Mouse (Mus musculus): ENCODE measurements around the gene Nrxn3. TPM values are rescaled to one million over a fixed set of nuclear protein-coding genes. Genes with fewer than 3 reads are reported as not detected.

The Nrxn3 gene
- polyA plus RNA-seq, 1 experiment, result 3.0 TPM

DNA sequence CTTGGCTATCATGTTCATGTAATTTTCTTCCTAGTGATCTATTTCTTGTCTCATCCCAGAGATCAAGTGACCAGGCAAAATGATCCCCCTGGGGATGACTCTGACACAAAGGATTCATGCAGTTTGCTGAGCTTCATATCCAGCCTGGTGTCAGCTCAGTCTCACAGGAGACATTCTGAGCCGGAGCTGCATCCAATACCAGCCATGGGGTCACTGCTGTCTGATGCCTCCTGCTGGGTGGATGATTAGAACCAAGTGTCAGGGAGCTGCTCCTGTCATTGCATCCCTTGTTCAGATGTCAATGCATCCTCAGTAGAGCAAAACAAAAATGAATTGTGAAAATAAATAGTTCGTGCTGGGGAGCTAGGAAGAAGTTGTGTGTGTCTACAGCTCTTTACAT, 1174.2 kb downstream of the Nrxn3 start:
- no peaks in the 10 kb centered on the region for H3K79me2 ChIP-seq (ENCODE audit: control insufficient read depth, insufficient read depth)
- no peak overlapping the region for H3K4me2 ChIP-seq (ENCODE audit: low read depth)
- no peaks in the 10 kb centered on the region for H3K36me3 ChIP-seq (ENCODE audit: control insufficient read depth, insufficient read depth)
- TF ChIP-seq POLR2A (IDR thresholded peaks at IDR 0.05; ENCODE audit: insufficient read length, low read depth), result no peak
- no peak for TF ChIP-seq E2F4 (IDR thresholded peaks at IDR 0.05; ENCODE audit: insufficient read depth)
- no peaks in the 10 kb centered on the region for H3K27me3 ChIP-seq (ENCODE audit: control insufficient read depth, insufficient read depth, insufficient read length)
- no peak overlapping the region for H3ac ChIP-seq (ENCODE audit: control insufficient read depth, insufficient read length)
- no peak overlapping the region for H3K4me3 ChIP-seq

DNA sequence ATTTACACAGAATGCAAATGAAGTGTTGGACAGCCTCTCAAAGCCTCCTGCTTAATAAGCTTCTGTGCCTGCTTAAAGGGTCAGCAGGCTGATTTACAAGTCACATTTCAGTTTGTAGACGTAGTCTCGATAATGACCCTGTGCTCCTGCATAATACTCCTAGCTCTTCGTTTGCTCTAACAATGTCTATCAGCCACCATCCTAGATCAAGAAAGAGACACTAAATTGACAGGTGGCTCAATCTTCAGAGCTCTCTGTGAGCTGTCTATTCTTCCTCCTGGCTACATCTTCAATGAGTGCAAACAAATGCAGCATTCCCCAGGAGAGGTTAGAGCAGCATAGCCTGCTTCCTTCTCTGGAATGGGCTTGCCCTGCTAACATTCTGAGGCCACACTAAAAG, 1186.9 kb downstream of the Nrxn3 start:
- TF ChIP-seq E2F4 (IDR thresholded peaks at IDR 0.05; ENCODE audit: insufficient read depth) (no peak), TCF12 (IDR thresholded peaks at IDR 0.05; ENCODE audit: insufficient read depth, poor library complexity, severe bottlenecking) (no peak), MAX (IDR thresholded peaks at IDR 0.05; ENCODE audit: low read depth) (no peak), REST (IDR thresholded peaks at IDR 0.05; ENCODE audit: insufficient read depth, insufficient read length) (no peak), MYOD1 (IDR thresholded peaks at IDR 0.05; ENCODE audit: control insufficient read depth in 1 of 3, insufficient read length in 2 of 3, low read depth in 2 of 3) (no peak)
- Histone ChIP-seq H3K27me3 (ENCODE audit: control insufficient read depth, insufficient read depth, insufficient read length) (no peaks in the 10 kb centered on the region), H3ac (ENCODE audit: control insufficient read depth, insufficient read length) (no peak overlapping the region), H3K4me2 (ENCODE audit: low read depth) (no peak overlapping the region), H3K4me3 (no peak overlapping the region), H3K79me2 (ENCODE audit: control insufficient read depth, insufficient read depth) (no peaks in the 10 kb centered on the region), H3K36me3 (ENCODE audit: control insufficient read depth, insufficient read depth) (no peaks in the 10 kb centered on the region)

- Histone ChIP-seq H3K4me3 (no peak overlapping the region), H3K27me3 (ENCODE audit: control insufficient read depth, insufficient read depth, insufficient read length) (no peaks in the 10 kb centered on the region), H3K4me2 (ENCODE audit: low read depth) (no peak overlapping the region), H3ac (ENCODE audit: control insufficient read depth, insufficient read length) (no peak overlapping the region), H3K36me3 (ENCODE audit: control insufficient read depth, insufficient read depth) (no peaks in the 10 kb centered on the region), H3K79me2 (ENCODE audit: control insufficient read depth, insufficient read depth) (no peaks in the 10 kb centered on the region)
- TF ChIP-seq TCF12 (IDR thresholded peaks at IDR 0.05; ENCODE audit: insufficient read depth, poor library complexity, severe bottlenecking) (no peak), SRF (IDR thresholded peaks at IDR 0.05; ENCODE audit: control insufficient read depth, insufficient read length, low read depth) (no peak), TCF3 (IDR thresholded peaks at IDR 0.05; ENCODE audit: insufficient read length, low read depth) (no peak), POLR2A (IDR thresholded peaks at IDR 0.05; ENCODE audit: insufficient read length, low read depth) (no peak), USF1 (IDR thresholded peaks at IDR 0.05; ENCODE audit: low read depth) (no peak), REST (IDR thresholded peaks at IDR 0.05; ENCODE audit: insufficient read depth, insufficient read length) (no peak), CEBPB (IDR thresholded peaks at IDR 0.05; ENCODE audit: insufficient read depth, poor library complexity, severe bottlenecking) (no peak), POLR2AphosphoS2 (IDR thresholded peaks at IDR 0.05; ENCODE audit: insufficient read length, low read depth) (no peak), MYOD1 (IDR thresholded peaks at IDR 0.05; ENCODE audit: control insufficient read depth in 1 of 3, insufficient read length in 2 of 3, low read depth in 2 of 3) (no peak), E2F4 (IDR thresholded peaks at IDR 0.05; ENCODE audit: insufficient read depth) (no peak), MYOG (IDR thresholded peaks at IDR 0.05; ENCODE audit: control insufficient read depth in 1 of 3, insufficient read depth in 1 of 3, insufficient read length in 2 of 3, low read depth in 2 of 3) (no peak), MAX (IDR thresholded peaks at IDR 0.05; ENCODE audit: low read depth) (no peak)
Measured at GRCm38 (mm10) chr12:89918138-89918829, 1195.6 kb downstream of the Nrxn3 start.

DNA sequence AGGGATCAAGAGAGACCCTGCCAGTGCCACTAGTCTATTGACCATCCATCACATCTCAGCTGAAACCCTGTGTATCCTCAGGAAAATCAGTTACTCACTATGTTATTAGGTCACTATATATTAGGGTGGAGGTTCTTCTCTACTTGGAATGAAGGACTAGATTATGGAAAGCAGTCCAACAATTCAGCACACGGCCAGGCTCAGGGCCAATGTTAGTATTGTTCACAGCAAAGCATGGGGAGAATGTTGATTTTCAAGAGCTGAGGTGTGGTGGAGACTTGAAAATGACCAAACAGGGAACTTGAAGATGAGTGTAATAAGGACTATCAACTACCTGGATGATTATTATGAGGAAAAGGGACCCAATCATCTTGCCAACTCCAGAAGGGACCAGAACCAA, 1209.7 kb downstream of the Nrxn3 start:
- no peak overlapping the region for H3K4me2 ChIP-seq (ENCODE audit: low read depth)
- no peaks in the 10 kb centered on the region for H3K36me3 ChIP-seq (ENCODE audit: control insufficient read depth, insufficient read depth)
- H3K79me2 ChIP-seq (ENCODE audit: control insufficient read depth, insufficient read depth), result no peaks in the 10 kb centered on the region
- no peak overlapping the region for H3ac ChIP-seq (ENCODE audit: control insufficient read depth, insufficient read length)
- TF ChIP-seq MYOG (IDR thresholded peaks at IDR 0.05; ENCODE audit: control insufficient read depth in 1 of 3, insufficient read depth in 1 of 3, insufficient read length in 2 of 3, low read depth in 2 of 3), result no peak
- no peak for TF ChIP-seq CEBPB (IDR thresholded peaks at IDR 0.05; ENCODE audit: insufficient read depth, poor library complexity, severe bottlenecking)
- no peak for TF ChIP-seq TCF3 (IDR thresholded peaks at IDR 0.05; ENCODE audit: insufficient read length, low read depth)
- TF ChIP-seq SRF (IDR thresholded peaks at IDR 0.05; ENCODE audit: control insufficient read depth, insufficient read length, low read depth), result no peak
- TF ChIP-seq USF1 (IDR thresholded peaks at IDR 0.05; ENCODE audit: low read depth), result no peak
- TF ChIP-seq MAX (IDR thresholded peaks at IDR 0.05; ENCODE audit: low read depth), result no peak
- TF ChIP-seq MYOD1 (IDR thresholded peaks at IDR 0.05; ENCODE audit: control insufficient read depth in 1 of 3, insufficient read length in 2 of 3, low read depth in 2 of 3), result no peak
- no peak for TF ChIP-seq REST (IDR thresholded peaks at IDR 0.05; ENCODE audit: insufficient read depth, insufficient read length)
- no peak for TF ChIP-seq POLR2AphosphoS2 (IDR thresholded peaks at IDR 0.05; ENCODE audit: insufficient read length, low read depth)
- no peak for TF ChIP-seq TCF12 (IDR thresholded peaks at IDR 0.05; ENCODE audit: insufficient read depth, poor library complexity, severe bottlenecking)
- TF ChIP-seq POLR2A (IDR thresholded peaks at IDR 0.05; ENCODE audit: insufficient read length, low read depth), result no peak
- TF ChIP-seq E2F4 (IDR thresholded peaks at IDR 0.05; ENCODE audit: insufficient read depth), result no peak
- H3K4me3 ChIP-seq, result no peak overlapping the region
- no peaks in the 10 kb centered on the region for H3K27me3 ChIP-seq (ENCODE audit: control insufficient read depth, insufficient read depth, insufficient read length)

DNA sequence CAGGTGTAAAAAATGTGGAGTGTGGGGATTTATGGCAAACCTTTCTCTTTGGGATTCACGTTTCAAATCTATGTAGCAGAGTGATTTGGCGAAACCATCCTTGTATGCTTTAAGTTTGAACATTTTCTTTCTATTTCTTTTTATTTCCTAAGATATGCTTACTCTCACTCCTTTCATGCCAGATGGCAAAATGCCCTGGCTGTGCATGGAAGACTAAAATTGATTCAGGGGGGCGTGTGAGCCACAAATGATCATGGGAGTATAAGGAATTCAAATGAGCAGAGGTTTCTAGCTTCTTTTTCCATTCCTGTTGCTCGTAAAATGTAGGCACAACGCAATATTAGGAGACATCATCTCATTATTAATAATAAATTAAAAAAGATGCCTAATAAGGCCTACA, 1211.0 kb downstream of the Nrxn3 start:
- H3K79me2 ChIP-seq (ENCODE audit: control insufficient read depth, insufficient read depth), result no peaks in the 10 kb centered on the region
- no peak overlapping the region for H3K4me2 ChIP-seq (ENCODE audit: low read depth)
- H3K4me3 ChIP-seq, result no peak overlapping the region
- TF ChIP-seq CEBPB (IDR thresholded peaks at IDR 0.05; ENCODE audit: insufficient read depth, poor library complexity, severe bottlenecking) (no peak), E2F4 (IDR thresholded peaks at IDR 0.05; ENCODE audit: insufficient read depth) (no peak), REST (IDR thresholded peaks at IDR 0.05; ENCODE audit: insufficient read depth, insufficient read length) (no peak), MYOG (IDR thresholded peaks at IDR 0.05; ENCODE audit: control insufficient read depth in 1 of 3, insufficient read depth in 1 of 3, insufficient read length in 2 of 3, low read depth in 2 of 3) (no peak), SRF (IDR thresholded peaks at IDR 0.05; ENCODE audit: control insufficient read depth, insufficient read length, low read depth) (no peak), MYOD1 (IDR thresholded peaks at IDR 0.05; ENCODE audit: control insufficient read depth in 1 of 3, insufficient read length in 2 of 3, low read depth in 2 of 3) (no peak), MAX (IDR thresholded peaks at IDR 0.05; ENCODE audit: low read depth) (no peak), POLR2AphosphoS2 (IDR thresholded peaks at IDR 0.05; ENCODE audit: insufficient read length, low read depth) (no peak), TCF12 (IDR thresholded peaks at IDR 0.05; ENCODE audit: insufficient read depth, poor library complexity, severe bottlenecking) (no peak), POLR2A (IDR thresholded peaks at IDR 0.05; ENCODE audit: insufficient read length, low read depth) (no peak), USF1 (IDR thresholded peaks at IDR 0.05; ENCODE audit: low read depth) (no peak), TCF3 (IDR thresholded peaks at IDR 0.05; ENCODE audit: insufficient read length, low read depth) (no peak)
- H3K27me3 ChIP-seq (ENCODE audit: control insufficient read depth, insufficient read depth, insufficient read length), result no peaks in the 10 kb centered on the region
- no peak overlapping the region for H3ac ChIP-seq (ENCODE audit: control insufficient read depth, insufficient read length)
- no peaks in the 10 kb centered on the region for H3K36me3 ChIP-seq (ENCODE audit: control insufficient read depth, insufficient read depth)
